Mouse (Mus musculus) MEL (cell line): Measurements from ENCODE around the gene Col4a2. TPM values are rescaled to one million over a fixed set of nuclear protein-coding genes. Genes with fewer than 3 reads are reported as not detected.

Experiments
- DNase-seq: peaks from one replicate; pipeline ENCODE4 v3.0.0; 2011; ENCODE audit warnings: low read depth, low spot score
- H3K27ac ChIP-seq: 2 replicates; pipeline ENCODE4 v1.5.1; 2012; ENCODE audit warnings: low read depth, mild to moderate bottlenecking, control low read depth, low read length, moderate library complexity; ENCODE audit not compliant: control insufficient read depth
- H3K27me3 ChIP-seq, 2 experiments: fragments of 150-350 bp in 1 of 2; sonication (generic) in 1 of 2; 2 replicates each; pipeline ENCODE4 v1.6.1; 2012; ENCODE audit warnings: low read length in 2 of 2, mild to moderate bottlenecking in 2 of 2, improper control_type of control experiment in 1 of 2, moderate library complexity in 1 of 2; ENCODE audit not compliant: insufficient read depth in 2 of 2, control insufficient read depth in 1 of 2
- H3K36me3 ChIP-seq, 2 experiments: 2 replicates each; pipeline ENCODE4 v1.6.1; 2012 to 2014; ENCODE audit warnings: low read length in 2 of 2, improper control_type of control experiment in 1 of 2, inconsistent platforms in 1 of 2, mild to moderate bottlenecking in 1 of 2; ENCODE audit not compliant: insufficient read depth in 2 of 2, control insufficient read depth in 1 of 2
- H3K4me1 ChIP-seq, 2 experiments: fragments of 150-350 bp in 1 of 2; sonication (generic) in 1 of 2; 2 replicates each; pipeline ENCODE4 v1.6.1; 2012; ENCODE audit warnings: low read length in 2 of 2, improper control_type of control experiment in 1 of 2, mild to moderate bottlenecking in 1 of 2; ENCODE audit not compliant: insufficient read depth in 2 of 2, control insufficient read depth in 1 of 2
- H3K4me3 ChIP-seq, 2 experiments: fragments of 150-350 bp in 1 of 2; sonication (generic) in 1 of 2; 2 replicates each; pipeline ENCODE4 v1.5.1; 2012; ENCODE audit warnings: low read depth in 2 of 2, low read length in 2 of 2, mild to moderate bottlenecking in 2 of 2, moderate library complexity in 2 of 2, control low read depth in 1 of 2, improper control_type of control experiment in 1 of 2; ENCODE audit not compliant: control insufficient read depth in 1 of 2, insufficient read depth in 1 of 2
- H3K79me2 ChIP-seq: 2 replicates; pipeline ENCODE4 v1.6.1; 2012; ENCODE audit warnings: mild to moderate bottlenecking, low read length, moderate library complexity; ENCODE audit not compliant: control insufficient read depth, poor library complexity, insufficient read depth
- H3K9ac ChIP-seq: 2 replicates; pipeline ENCODE4 v1.6.1; 2012; ENCODE audit warnings: low read depth, mild to moderate bottlenecking, control low read depth, low read length, moderate library complexity; ENCODE audit not compliant: control insufficient read depth, poor library complexity, severe bottlenecking
- H3K9me3 ChIP-seq: fragments of 150-350 bp; sonication (generic); replicated peaks from 2 replicates; pipeline ENCODE4 v1.6.1; 2012; ENCODE audit warnings: mild to moderate bottlenecking, low read length, improper control_type of control experiment, moderate library complexity; ENCODE audit not compliant: insufficient read depth
- BHLHE40 ChIP-seq: IDR thresholded peaks from 2 replicates; pipeline ENCODE4 v1.6.1; 2012; ENCODE audit warnings: low read depth, mild to moderate bottlenecking, inconsistent platforms, low read length, improper control_type of control experiment, borderline replicate concordance
- CHD1 ChIP-seq: IDR thresholded peaks from 2 replicates; pipeline ENCODE4 v1.6.1; 2012; ENCODE audit warnings: low read depth, mild to moderate bottlenecking, inconsistent platforms, low read length, improper control_type of control experiment
- CHD2 ChIP-seq: IDR thresholded peaks from 2 replicates; pipeline ENCODE4 v1.6.1; 2011; ENCODE audit warnings: low read length, improper control_type of control experiment
- CTCF ChIP-seq, 3 experiments: IDR thresholded peaks in 2 of 3; conservative IDR thresholded peaks in 1 of 3; 2 replicates each; pipeline ENCODE4 v1.5.1; 2011 to 2012; ENCODE audit warnings: low read length in 3 of 3, low read depth in 2 of 3, mild to moderate bottlenecking in 2 of 3, improper control_type of control experiment in 1 of 3, inconsistent platforms in 1 of 3, mixed read lengths in 1 of 3, moderate library complexity in 1 of 3; ENCODE audit not compliant: control insufficient read depth in 1 of 3, insufficient read depth in 1 of 3, poor library complexity in 1 of 3, severe bottlenecking in 1 of 3
- ELF1 ChIP-seq: IDR thresholded peaks from 2 replicates; pipeline ENCODE4 v1.6.1; 2014; ENCODE audit warnings: low read depth, mild to moderate bottlenecking, inconsistent platforms, low read length, improper control_type of control experiment, moderate library complexity
- ETS1 ChIP-seq: IDR thresholded peaks from 2 replicates; pipeline ENCODE4 v1.6.1; 2012; ENCODE audit warnings: low read depth, mild to moderate bottlenecking, inconsistent platforms, low read length, improper control_type of control experiment, moderate library complexity
- GABPA ChIP-seq: IDR thresholded peaks from 2 replicates; pipeline ENCODE4 v1.6.1; 2012; ENCODE audit warnings: low read depth, mild to moderate bottlenecking, inconsistent platforms, low read length, improper control_type of control experiment, moderate library complexity
- GATA1 ChIP-seq: IDR thresholded peaks from 2 replicates; pipeline ENCODE4 v1.6.1; 2011; ENCODE audit warnings: low read depth, low read length, improper control_type of control experiment
- JUND ChIP-seq: IDR thresholded peaks from 2 replicates; pipeline ENCODE4 v1.6.1; 2011; ENCODE audit warnings: low read depth, mild to moderate bottlenecking, improper control_type of control experiment, low read length
- MAFK ChIP-seq: IDR thresholded peaks from 2 replicates; pipeline ENCODE4 v1.6.1; 2011; ENCODE audit warnings: low read depth, mild to moderate bottlenecking, low read length, improper control_type of control experiment, borderline replicate concordance
- MAX ChIP-seq: IDR thresholded peaks from 2 replicates; pipeline ENCODE4 v1.6.1; 2011; ENCODE audit warnings: low read length, improper control_type of control experiment
- MEF2A ChIP-seq: IDR thresholded peaks from 2 replicates; pipeline ENCODE4 v1.6.1; 2014; ENCODE audit warnings: low read depth, mild to moderate bottlenecking, inconsistent platforms, low read length, improper control_type of control experiment; ENCODE audit not compliant: poor library complexity, insufficient replicate concordance, severe bottlenecking; ENCODE audit errors: extremely low read depth
- MYB ChIP-seq: IDR thresholded peaks from 2 replicates; pipeline ENCODE4 v1.6.1; 2011; ENCODE audit warnings: mild to moderate bottlenecking, low read depth, low read length, improper control_type of control experiment
- MYC ChIP-seq: IDR thresholded peaks from 2 replicates; pipeline ENCODE4 v1.6.1; 2011; ENCODE audit warnings: low read depth, mild to moderate bottlenecking, low read length, improper control_type of control experiment, moderate library complexity
- POLR2AphosphoS2 ChIP-seq: IDR thresholded peaks from 2 replicates; pipeline ENCODE4 v1.6.1; 2011; ENCODE audit warnings: low read length, improper control_type of control experiment
- RCOR1 ChIP-seq: IDR thresholded peaks from 2 replicates; pipeline ENCODE4 v1.6.1; 2012; ENCODE audit warnings: low read depth, mild to moderate bottlenecking, inconsistent platforms, low read length, improper control_type of control experiment
- SIN3A ChIP-seq: IDR thresholded peaks from 2 replicates; pipeline ENCODE4 v1.6.1; 2012; ENCODE audit warnings: low read length, improper control_type of control experiment, inconsistent platforms
- SMC3 ChIP-seq: IDR thresholded peaks from 2 replicates; pipeline ENCODE4 v1.6.1; 2011; ENCODE audit warnings: low read depth, low read length, improper control_type of control experiment
- TBP ChIP-seq: IDR thresholded peaks from 2 replicates; pipeline ENCODE4 v1.8.0; 2011; ENCODE audit warnings: low read depth, low read length, improper control_type of control experiment
- USF1 ChIP-seq: IDR thresholded peaks from 2 replicates; pipeline ENCODE4 v1.6.1; 2014; ENCODE audit warnings: low read depth, mild to moderate bottlenecking, inconsistent platforms, low read length, improper control_type of control experiment, moderate library complexity
- ZC3H11A ChIP-seq: IDR thresholded peaks from 2 replicates; pipeline ENCODE4 v1.6.1; 2012; ENCODE audit warnings: low read depth, mild to moderate bottlenecking, inconsistent platforms, low read length, improper control_type of control experiment
- ZKSCAN1 ChIP-seq: IDR thresholded peaks from 2 replicates; pipeline ENCODE4 v1.6.1; 2012; ENCODE audit warnings: low read depth, mild to moderate bottlenecking, inconsistent platforms, low read length, improper control_type of control experiment, moderate library complexity
- ZMIZ1 ChIP-seq: IDR thresholded peaks from 2 replicates; pipeline ENCODE4 v1.6.1; 2012; ENCODE audit warnings: low read depth, mild to moderate bottlenecking, inconsistent platforms, low read length, improper control_type of control experiment, moderate library complexity
- polyA plus RNA-seq, 2 experiments: library from polyadenylated mRNA; stranded (reverse) in 1 of 2; unstranded in 1 of 2; fragments of >175 nt in 1 of 2; fragments of >200 nt in 1 of 2; gene quantifications; 2 replicates each; pipeline versions ENCODE4 v1.2.1 to v1.2.4; 2012; ENCODE audit warnings: low replicate concordance in 2 of 2, low read depth in 1 of 2; ENCODE audit not compliant: insufficient read length in 2 of 2, insufficient read depth in 1 of 2, missing spikeins in 1 of 2
- total RNA-seq: library from RNA; depleted of rRNA; stranded (reverse); fragments of 300-350 nt; gene quantifications from 2 replicates; pipeline ENCODE4 v1.2.3, GENCODE M21; 2012

The Col4a2 gene
- total and polyA plus RNA-seq, 3 experiments: 0.04 to 0.81 TPM; not detected in 1

GRCm38 (mm10) chr8:11268753-11269152, 43.9 kb upstream of the Col4a2 start:
- Histone ChIP-seq H3K27ac (no peak overlapping the region), H3K27me3 (no peaks in the 10 kb centered on the region), H3K4me3 (no peak overlapping the region), H3K4me1 (no peaks in the 10 kb centered on the region), H3K36me3 (no peaks in the 10 kb centered on the region), H3K79me2 (no peaks in the 10 kb centered on the region), H3K9ac (no peak overlapping the region), H3K9me3 (no peaks in the 10 kb centered on the region)
- no peak for TF ChIP-seq CHD2
- TF ChIP-seq GATA1: no peak
- TF ChIP-seq ZMIZ1: no peak
- TF ChIP-seq JUND: no peak
- no peak for TF ChIP-seq ETS1
- no peak for TF ChIP-seq BHLHE40
- TF ChIP-seq TBP: no peak
- no peak for TF ChIP-seq MYB
- TF ChIP-seq POLR2AphosphoS2: no peak
- no peak for TF ChIP-seq SIN3A
- no peak for TF ChIP-seq MAX
- no peak for TF ChIP-seq ZKSCAN1
- TF ChIP-seq CTCF (IDR thresholded peaks at IDR 0.05 in 2 of 3, conservative IDR thresholded peaks at IDR 0.05 in 1 of 3; ENCODE audit: control insufficient read depth in 1 of 3, insufficient read depth in 1 of 3, low read depth in 2 of 3, low read length in 3 of 3, poor library complexity in 1 of 3, severe bottlenecking in 1 of 3): no peak
- no peak for TF ChIP-seq MAFK
- TF ChIP-seq ELF1: no peak
- TF ChIP-seq ZC3H11A: no peak
- no peak for TF ChIP-seq SMC3
- no peak for TF ChIP-seq USF1
- no peak for DNase-seq

GRCm38 (mm10) chr8:11270826-11271225, 41.8 kb upstream of the Col4a2 start:
- Histone ChIP-seq H3K36me3 (no peaks in the 10 kb centered on the region), H3K27me3 (no peaks in the 10 kb centered on the region), H3K4me1 (no peaks in the 10 kb centered on the region), H3K9me3 (no peaks in the 10 kb centered on the region), H3K79me2 (no peaks in the 10 kb centered on the region), H3K9ac (no peak overlapping the region), H3K4me3 (no peak overlapping the region), H3K27ac (no peak overlapping the region)
- TF ChIP-seq MYC (no peak), CHD1 (no peak), CTCF (IDR thresholded peaks at IDR 0.05 in 2 of 3, conservative IDR thresholded peaks at IDR 0.05 in 1 of 3; ENCODE audit: control insufficient read depth in 1 of 3, insufficient read depth in 1 of 3, low read depth in 2 of 3, low read length in 3 of 3, poor library complexity in 1 of 3, severe bottlenecking in 1 of 3) (no peak), MEF2A (no peak), RCOR1 (no peak), USF1 (no peak), GABPA (no peak)
- no peak for DNase-seq
